Mouse (Mus musculus) C2C12 (cell line): ENCODE data around the gene Gpr61. TPM values are rescaled to one million over a fixed set of nuclear protein-coding genes. Genes with fewer than 3 reads are reported as not detected.

Source experiments
- H3K27me3 ChIP-seq: one replicate; pipeline ENCODE4 v1.6.1; 2011; ENCODE audit not compliant: control insufficient read depth, insufficient read depth, insufficient read length
- H3K36me3 ChIP-seq: one replicate; pipeline ENCODE4 v1.6.1; 2011; ENCODE audit not compliant: control insufficient read depth, insufficient read depth
- H3K4me3 ChIP-seq: one replicate; pipeline ENCODE4 v1.5.1; 2011; ENCODE audit warnings: mild to moderate bottlenecking, control low read depth; ENCODE audit not compliant: poor library complexity, insufficient read depth, severe bottlenecking
- H3K79me2 ChIP-seq: one replicate; pipeline ENCODE4 v1.6.1; 2011; ENCODE audit not compliant: control insufficient read depth, insufficient read depth
- H3K79me3 ChIP-seq: one replicate; pipeline ENCODE4 v1.6.1; 2011; ENCODE audit warnings: low read depth, control low read depth
- H3ac ChIP-seq: one replicate; pipeline ENCODE3; 2011; ENCODE audit warnings: low read depth; ENCODE audit not compliant: control insufficient read depth, insufficient read length
- CEBPB ChIP-seq: IDR thresholded peaks from one replicate; pipeline ENCODE4 v1.6.1; 2011; ENCODE audit warnings: low read depth, mild to moderate bottlenecking, control low read depth, moderate library complexity
- CTCF ChIP-seq: IDR thresholded peaks from one replicate; pipeline ENCODE4 v1.5.1; 2011; ENCODE audit not compliant: control insufficient read depth, insufficient read depth, insufficient read length
- FOSL1 ChIP-seq: IDR thresholded peaks from one replicate; pipeline ENCODE4 v1.8.0; 2011; ENCODE audit warnings: mild to moderate bottlenecking, low read length; ENCODE audit not compliant: poor library complexity, insufficient read depth, severe bottlenecking
- MAX ChIP-seq: IDR thresholded peaks from one replicate; pipeline ENCODE4 v1.6.1; 2011; ENCODE audit warnings: mild to moderate bottlenecking, control low read depth
- MYOD1 ChIP-seq: IDR thresholded peaks from one replicate; pipeline ENCODE4 v1.6.1; 2011; ENCODE audit warnings: low read depth; ENCODE audit not compliant: control insufficient read depth, insufficient read length
- MYOG ChIP-seq: IDR thresholded peaks from one replicate; pipeline ENCODE4 v1.6.1; 2011; ENCODE audit not compliant: control insufficient read depth, insufficient read length; ENCODE audit errors: extremely low read depth
- USF1 ChIP-seq: IDR thresholded peaks from one replicate; pipeline ENCODE4 v1.6.1; 2011; ENCODE audit warnings: low read depth, mild to moderate bottlenecking, control low read depth, moderate library complexity
- polyA plus RNA-seq: library from polyadenylated mRNA; unstranded; fragments of >200 nt; fragmentation: generic; extraction: Trizol; gene quantifications from one replicate; pipeline ENCODE4 v1.2.1, GENCODE M21; 2012; ENCODE audit warnings: missing spikeins

Gpr61 gene
- polyA plus RNA-seq, 1 experiment = 0.01 TPM

DNA sequence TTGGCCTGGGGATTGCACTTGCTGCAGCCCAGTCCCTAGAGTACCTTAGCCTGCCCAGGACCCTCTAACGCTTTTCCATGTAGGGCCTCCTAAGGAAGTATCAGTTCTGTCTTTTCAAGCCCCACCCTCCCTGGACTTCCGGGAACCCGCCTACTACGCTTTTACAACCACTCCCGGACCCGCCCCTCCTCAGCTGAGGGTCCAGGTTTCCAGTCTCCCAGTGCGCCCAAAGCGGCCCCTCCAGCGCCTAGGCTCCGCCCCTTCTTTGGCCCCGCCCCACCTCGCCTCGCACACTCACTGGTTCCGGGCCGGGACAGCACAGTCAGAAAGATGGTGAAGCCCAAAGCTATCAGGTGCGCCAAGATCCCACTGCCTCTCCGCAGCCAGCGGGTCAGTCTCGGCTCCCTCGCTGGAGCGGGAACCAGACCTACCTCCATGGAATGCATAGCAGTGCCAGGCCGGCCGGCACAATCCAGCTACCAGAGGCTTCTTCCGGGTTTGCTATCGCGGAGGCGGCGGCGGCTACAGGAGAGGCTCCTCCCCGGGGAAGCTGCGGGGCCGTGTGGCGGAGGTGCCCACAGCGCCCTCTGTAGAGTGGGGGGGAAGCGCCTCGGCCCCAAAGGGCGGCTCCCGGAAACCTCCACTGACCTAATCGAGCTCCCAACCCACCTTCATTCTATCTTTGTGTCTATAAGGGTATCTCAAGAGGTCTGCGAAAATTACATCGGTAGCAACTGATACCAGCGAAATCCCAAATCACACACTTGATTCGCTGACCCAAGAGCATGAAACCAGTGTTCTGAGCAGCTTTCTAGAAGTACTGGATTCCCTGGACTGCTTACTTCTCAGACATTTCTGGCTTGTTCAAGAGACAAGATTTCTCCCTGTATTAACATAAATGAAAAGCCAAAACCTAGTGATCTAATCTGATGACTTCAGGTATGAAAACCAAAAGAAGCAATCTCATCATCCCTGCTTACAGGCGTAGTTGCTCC lies 45.9 kb upstream of the Gpr61 start, which contains the start of gene Cyb561d1:
Cyb561d1 (minus strand) TSS at position 884 of the 995 bp plus-strand sequence.
- Histone ChIP-seq H3ac (peak within 1 kb of the TSS; percentile 67), H3K79me2 (no peaks in the 10 kb centered on the region), H3K79me3 (peaks cover 6% of the 10 kb centered on the region), H3K27me3 (no peaks in the 10 kb centered on the region), H3K4me3 (peak within 1 kb of the TSS; percentile 45), H3K36me3 (peaks cover 27% of the 10 kb centered on the region)
- no peak for TF ChIP-seq USF1
- no peak for TF ChIP-seq MYOG
- no peak for TF ChIP-seq CEBPB
- TF ChIP-seq MAX = no peak
- TF ChIP-seq MYOD1 = no peak
- TF ChIP-seq CTCF = peak; percentile 84
- no peak for TF ChIP-seq FOSL1

DNA sequence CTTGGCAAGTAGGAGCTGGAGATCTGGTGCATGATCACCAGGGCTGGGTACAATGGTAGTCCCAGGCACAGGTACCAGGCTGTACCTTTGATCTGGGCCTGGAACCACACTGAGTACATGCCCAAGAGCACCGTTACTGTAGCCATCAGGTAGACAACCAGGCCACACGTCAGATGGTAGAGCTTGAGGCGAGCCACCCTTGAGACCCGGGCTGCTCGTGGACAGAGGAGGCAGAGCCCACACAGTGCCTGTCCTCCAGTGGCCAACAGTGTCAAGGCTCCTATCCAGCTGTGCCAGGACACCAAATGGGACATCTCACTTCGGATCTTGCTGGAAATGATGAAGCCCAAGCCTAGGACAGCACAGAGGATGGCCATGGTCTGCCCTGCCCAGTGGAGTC lies 44.5 kb upstream of the Gpr61 start:
- TF ChIP-seq MYOD1 (no peak), MYOG (no peak), CTCF (no peak)
- Histone ChIP-seq H3K79me2 (no peaks in the 10 kb centered on the region), H3K4me3 (no peak overlapping the region), H3ac (no peak overlapping the region), H3K79me3 (peaks cover 6% of the 10 kb centered on the region), H3K36me3 (peaks cover 21% of the 10 kb centered on the region), H3K27me3 (no peaks in the 10 kb centered on the region)

DNA sequence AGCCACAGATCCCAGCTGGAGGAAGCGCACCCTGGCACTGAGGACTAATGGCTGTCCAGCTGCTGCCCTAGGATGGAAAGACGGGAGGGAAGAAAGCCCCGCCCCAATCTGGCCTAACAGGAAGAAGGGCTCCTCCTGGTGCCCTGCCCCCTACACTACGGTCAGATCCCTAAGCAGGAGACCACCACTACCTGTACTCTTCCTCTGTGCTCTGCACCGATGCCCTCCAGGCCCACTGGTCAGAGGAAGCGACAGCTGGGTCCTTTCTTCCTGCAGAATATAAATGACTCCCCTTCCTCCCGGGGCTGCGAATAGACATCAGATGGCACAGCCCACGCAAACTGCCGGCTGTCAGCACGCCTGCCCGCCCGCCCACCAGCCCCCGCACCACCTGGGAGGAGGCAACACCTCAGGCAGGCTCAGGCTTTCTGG lies 42.4 kb upstream of the Gpr61 start:
- TF ChIP-seq USF1 = no peak
- TF ChIP-seq CTCF = no peak
- no peak for TF ChIP-seq MAX
- TF ChIP-seq MYOG = no peak
- Histone ChIP-seq H3K79me3 (peaks cover 6% of the 10 kb centered on the region), H3K27me3 (no peaks in the 10 kb centered on the region), H3K36me3 (peaks cover 6% of the 10 kb centered on the region), H3K79me2 (no peaks in the 10 kb centered on the region), H3K4me3 (no peak overlapping the region), H3ac (no peak overlapping the region)

DNA sequence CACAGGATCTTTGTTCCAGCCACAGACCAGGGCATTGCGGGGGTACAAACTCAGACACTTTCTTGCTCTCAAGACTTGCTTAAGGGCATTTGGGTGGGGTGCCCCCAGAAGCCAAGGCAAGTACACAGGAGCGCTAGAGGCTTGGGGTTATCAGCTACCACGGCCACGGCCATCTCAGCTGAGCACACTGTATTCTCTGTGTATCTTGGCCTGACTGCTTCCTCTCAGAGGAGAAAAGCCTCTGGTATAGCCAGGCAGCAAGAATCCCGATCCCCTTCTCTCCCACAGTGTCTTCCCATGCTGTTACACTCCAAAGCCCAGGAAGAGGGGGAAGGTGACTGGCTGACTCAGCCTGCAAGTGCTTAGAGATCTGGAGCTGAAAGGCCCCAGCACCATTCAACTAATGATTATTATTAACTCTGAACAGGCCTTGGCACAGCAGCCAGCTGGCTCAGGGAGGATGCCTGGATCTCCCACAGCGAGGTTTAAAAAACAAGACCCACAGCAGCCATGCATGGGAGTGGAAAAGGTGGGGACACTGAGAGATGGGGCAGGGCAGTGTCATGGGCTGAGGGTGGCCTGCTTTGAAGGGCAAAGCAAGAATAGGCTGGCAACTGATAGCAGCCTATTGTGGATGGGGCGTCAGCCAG lies 41.4 kb upstream of the Gpr61 start:
- H3K27me3 ChIP-seq = no peaks in the 10 kb centered on the region
- no peak for TF ChIP-seq MAX
- no peak for TF ChIP-seq MYOG
- no peak for TF ChIP-seq FOSL1
- no peak for TF ChIP-seq CEBPB
- no peak for TF ChIP-seq USF1
- TF ChIP-seq MYOD1 = no peak
- no peak for TF ChIP-seq CTCF
- no peak overlapping the region for H3K4me3 ChIP-seq
- H3ac ChIP-seq = no peak overlapping the region
- H3K36me3 ChIP-seq = peaks cover 6% of the 10 kb centered on the region
- H3K79me2 ChIP-seq = no peaks in the 10 kb centered on the region
- peaks cover 6% of the 10 kb centered on the region for H3K79me3 ChIP-seq

DNA sequence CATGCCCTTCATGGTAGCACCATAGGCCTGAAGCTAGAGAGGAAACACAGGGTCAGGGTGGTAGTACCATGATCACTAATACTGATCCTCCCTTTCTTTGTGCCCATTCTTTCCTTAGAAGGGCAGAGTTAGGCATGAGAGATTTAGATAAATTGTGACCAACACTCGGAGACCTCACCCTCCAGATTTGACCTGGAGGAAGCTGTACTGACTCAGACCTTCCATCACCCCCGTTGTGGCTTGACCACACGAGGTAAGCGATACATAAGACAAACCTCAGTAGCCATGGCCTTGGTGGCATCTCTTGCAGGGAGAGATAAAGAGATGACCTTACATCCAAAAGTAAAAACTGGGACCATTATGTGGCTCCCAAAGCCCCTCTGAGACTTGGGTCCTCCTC lies 40.6 kb upstream of the Gpr61 start:
- Histone ChIP-seq H3K27me3 (no peaks in the 10 kb centered on the region), H3K36me3 (peaks cover 6% of the 10 kb centered on the region), H3K79me2 (no peaks in the 10 kb centered on the region), H3K4me3 (no peak overlapping the region), H3ac (no peak overlapping the region), H3K79me3 (peaks cover 6% of the 10 kb centered on the region)
- TF ChIP-seq MYOD1 = no peak
- no peak for TF ChIP-seq FOSL1
- TF ChIP-seq CTCF = no peak
- no peak for TF ChIP-seq CEBPB
